Mouse (Mus musculus): ENCODE results near the gene Mrps18c.

The Mrps18c gene

DNA sequence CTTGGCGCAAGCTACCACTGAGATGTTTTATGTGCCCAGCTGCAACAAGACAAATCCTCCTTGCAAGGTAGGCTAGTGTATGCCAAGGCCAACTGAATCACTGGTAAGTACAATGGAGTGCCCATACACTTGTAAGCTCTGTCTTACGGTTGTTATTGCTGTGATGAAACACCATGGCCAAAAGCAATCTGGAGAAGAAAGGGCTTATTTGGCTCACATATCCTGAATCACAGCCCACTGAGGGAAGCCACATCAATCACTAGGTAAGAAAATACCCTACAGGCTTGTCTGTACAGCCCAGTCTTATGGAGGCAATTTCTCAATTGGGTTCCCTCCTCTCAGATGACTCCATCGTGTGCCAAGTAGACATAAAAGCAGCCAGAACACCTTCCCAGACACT lies 30.3 kb downstream of the Mrps18c start:
- DNase-seq: no peak

- DNase-seq: no peak
These were observed 34.3 kb downstream of the Mrps18c start for GRCm38 (mm10) chr5:100832680-100833079.

DNA sequence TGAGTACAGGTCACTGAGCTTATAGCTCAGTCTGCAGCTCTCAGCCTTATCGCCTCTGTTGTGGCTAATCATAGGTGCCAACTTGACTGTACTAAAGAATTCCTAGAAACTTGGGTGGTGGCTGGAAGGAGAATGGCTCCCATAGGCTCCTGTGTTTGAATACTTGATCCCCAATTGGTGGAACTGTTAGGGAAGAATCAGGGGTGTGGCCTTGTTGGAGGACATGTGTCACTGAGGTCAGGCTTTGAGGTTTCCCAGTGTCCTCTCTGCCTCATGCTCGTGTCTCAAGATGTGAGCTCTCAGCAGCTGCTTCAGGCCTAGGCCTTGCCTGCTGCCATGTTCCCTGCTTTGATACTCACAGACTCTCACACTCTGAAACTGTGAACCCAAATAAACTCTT lies 35.4 kb downstream of the Mrps18c start:
- DNase-seq: no peak

GRCm38 (mm10) chr5:100835862-100836538 lies 37.6 kb downstream of the Mrps18c start:
- DNase-seq: no peak

GRCm38 (mm10) chr5:100837907-100838306 lies 39.5 kb downstream of the Mrps18c start:
- no peak for DNase-seq

- no peak for DNase-seq
These were observed 46.1 kb downstream of the Mrps18c start for GRCm38 (mm10) chr5:100844485-100844884.

DNA sequence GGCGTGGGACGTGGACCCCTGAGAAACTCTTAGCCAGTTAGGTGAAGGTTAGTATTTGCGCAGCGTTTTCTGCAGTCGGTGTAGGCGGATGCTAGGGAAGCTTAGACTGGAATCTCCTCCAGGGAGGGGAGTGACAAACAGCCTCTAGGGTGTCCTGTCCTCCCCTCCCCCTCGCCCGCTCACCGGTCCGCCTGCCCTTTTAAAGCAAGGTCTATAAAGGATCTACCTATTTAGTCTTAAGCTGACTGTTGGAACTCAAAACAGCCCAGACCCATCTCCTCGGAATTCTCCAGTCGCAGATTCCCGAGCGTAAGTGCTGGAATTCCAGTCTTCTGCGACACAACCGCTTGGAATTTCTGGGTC lies 47.0 kb downstream of the Mrps18c start, which contains the start of gene Gpat3:
Gene Gpat3 (plus strand): TSS at position 229 of the 363 bp plus-strand sequence.
- peak; percentile 42 for DNase-seq

DNA sequence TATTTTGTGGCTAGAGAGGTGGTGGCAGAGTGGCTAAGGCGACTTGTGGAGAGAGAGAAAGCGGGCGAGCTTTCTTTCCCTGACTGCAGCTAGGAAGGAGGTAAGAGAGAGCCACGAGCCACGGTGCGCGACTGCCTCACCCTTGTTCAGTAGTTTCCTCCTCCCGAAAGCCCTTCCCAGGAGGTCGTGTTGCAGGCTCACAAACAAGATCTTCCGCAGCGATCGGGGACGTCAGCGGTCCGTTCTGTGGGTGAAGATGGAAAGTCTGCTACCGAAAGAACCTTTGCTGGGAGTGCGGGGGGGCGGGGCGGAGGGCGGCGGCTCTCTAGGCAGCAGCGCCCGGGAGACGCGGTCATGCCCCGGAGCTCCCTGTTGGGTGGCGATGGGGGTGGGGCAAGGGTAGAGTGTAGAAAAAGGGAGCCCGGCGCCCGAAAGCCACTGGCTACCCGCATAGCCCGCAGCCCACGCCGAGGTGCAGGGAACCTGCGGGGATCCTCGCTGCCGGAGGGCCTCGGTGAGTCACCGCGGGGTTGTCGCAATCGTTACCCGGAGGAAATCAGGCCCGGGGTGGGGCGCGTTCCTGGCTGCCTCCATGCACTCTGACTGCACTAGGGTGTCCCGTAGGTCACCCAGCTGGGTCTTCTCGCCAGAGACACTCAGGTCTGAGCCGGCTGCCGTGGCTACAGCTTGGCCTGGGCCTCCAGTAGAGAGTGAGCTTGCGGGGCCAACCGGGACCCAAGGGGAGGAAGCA lies 47.6 kb downstream of the Mrps18c start:
- peak; percentile 70 for DNase-seq

DNA sequence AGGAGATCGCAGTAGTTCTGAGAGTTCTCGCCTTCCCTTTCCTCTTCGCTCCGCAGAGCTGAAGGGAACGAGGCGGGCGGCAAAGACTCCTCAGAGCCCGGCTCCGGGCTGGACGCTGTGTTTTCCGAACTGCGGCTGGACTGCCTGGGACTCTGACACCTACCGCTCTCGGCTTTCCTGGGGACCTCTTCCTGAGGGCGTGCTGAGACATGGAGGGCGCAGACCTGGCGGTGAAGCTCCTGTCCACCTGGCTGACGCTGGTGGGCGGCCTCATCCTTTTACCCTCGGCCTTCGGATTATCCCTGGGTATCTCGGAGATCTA lies 48.1 kb downstream of the Mrps18c start:
- no peak for DNase-seq

DNA sequence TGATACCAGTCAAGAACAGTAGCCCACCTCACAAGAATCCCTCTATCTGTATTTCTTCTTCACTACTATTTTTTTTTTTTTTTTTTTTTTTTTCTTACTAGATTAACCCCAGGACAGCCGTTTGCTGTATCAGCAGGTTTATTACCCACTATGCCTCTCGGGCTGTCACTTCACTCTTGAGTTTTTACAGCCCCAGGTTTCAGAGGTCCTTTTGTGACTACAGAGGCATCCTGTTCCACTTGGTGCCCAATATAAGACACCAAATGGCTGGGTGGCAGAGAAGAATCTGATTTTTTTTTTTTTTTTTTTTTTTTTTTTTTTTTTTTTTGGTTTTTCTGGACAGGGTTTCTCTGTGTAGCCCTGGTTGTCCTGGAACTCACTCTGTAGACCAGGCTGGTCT lies 48.7 kb downstream of the Mrps18c start:
- DNase-seq: no peak

- DNase-seq: peak; percentile 44
These were observed 55.5 kb downstream of the Mrps18c start for GRCm38 (mm10) chr5:100853963-100854362.

Measured in retina, postnatal 1 day (tissue).